Mouse (Mus musculus) G1E (cell line): ENCODE measurements around the gene Nphp1.

Source experiments
- CTCF ChIP-seq: IDR thresholded peaks from 2 replicates; pipeline ENCODE4 v1.5.1; 2012; ENCODE audit warnings: low read depth, low read length, inconsistent platforms, mixed read lengths
- POLR2AphosphoS5 ChIP-seq: IDR thresholded peaks from 2 replicates; pipeline ENCODE4 v1.6.1; 2012; ENCODE audit warnings: low read depth, low read length, inconsistent platforms; ENCODE audit not compliant: insufficient replicate concordance
- TAL1 ChIP-seq: conservative IDR thresholded peaks from 2 replicates; pipeline ENCODE4 v1.6.1; 2012; ENCODE audit warnings: low read depth, low read length, inconsistent platforms, mixed read lengths

DNA sequence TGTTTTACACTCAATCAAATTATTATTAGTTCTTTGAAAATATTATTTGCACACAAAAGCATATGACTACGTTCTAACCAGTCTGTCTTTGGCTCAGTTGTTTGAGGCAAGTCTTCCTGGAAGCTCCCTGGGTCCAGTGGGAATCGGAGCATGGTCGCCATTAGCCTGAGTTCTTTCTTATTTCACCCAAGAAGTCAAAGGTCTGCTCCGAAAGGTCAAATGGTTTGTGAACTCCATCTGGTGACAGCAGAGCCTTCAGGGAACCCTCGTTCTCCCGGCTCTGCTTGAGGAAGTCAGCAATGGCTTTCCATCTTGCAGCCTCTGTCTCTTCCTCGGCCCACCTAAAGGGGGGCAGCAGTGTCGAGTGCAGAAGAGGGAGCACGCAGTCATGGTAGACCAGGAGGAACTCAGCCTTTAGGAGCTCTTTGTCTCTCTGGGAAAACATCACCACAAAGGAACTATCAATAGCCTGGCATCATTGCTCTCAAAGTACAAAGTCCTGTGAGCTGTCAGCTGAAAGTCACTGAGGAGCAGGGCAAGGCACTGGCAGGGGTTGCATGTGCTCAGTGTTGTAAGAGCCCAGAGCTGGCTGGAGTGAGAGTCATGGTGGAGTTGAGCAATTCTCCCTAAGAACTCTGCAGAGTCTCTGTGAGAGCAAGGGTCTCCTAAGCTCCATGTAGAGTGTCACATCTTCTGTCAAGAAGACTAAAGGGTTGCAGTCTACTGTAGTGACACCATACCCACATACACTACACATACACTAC, 47.8 kb downstream of the Nphp1 start:
- no peak for TF ChIP-seq POLR2AphosphoS5
- TF ChIP-seq CTCF: no peak
- no peak for TF ChIP-seq TAL1
